Mouse (Mus musculus): ENCODE measurements around the gene Tcp11. TPM values are rescaled to one million over a fixed set of nuclear protein-coding genes. Genes with fewer than 3 reads are reported as not detected.

The Tcp11 gene
- polyA plus RNA-seq, 1 experiment from 2014 or later = 4.9 TPM

GRCm38 (mm10) chr17:28062710-28063109 is 17.7 kb downstream of the Tcp11 start:
- H3K4me3 ChIP-seq (ENCODE audit: low read length) = no peak overlapping the region
- H3K36me3 ChIP-seq (ENCODE audit: control insufficient read depth, insufficient read depth, low read length) = peaks cover 17% of the 10 kb centered on the region
- H3K4me2 ChIP-seq (replicated peaks; ENCODE audit: low read depth, low read length) = no peak overlapping the region
- no peaks in the 10 kb centered on the region for H3K27me3 ChIP-seq (ENCODE audit: control insufficient read depth, insufficient read depth, low read length)
- WGBS = 89% methylated on average over 7 of the region's 7 CpGs
- H3K9me3 ChIP-seq (ENCODE audit: control insufficient read depth, low read length) = no peaks in the 10 kb centered on the region
- H3K27ac ChIP-seq (ENCODE audit: low read depth, low read length) = no peak overlapping the region
- no peaks in the 10 kb centered on the region for H3K4me1 ChIP-seq (ENCODE audit: control insufficient read depth, insufficient read depth, low read length)
- H3K9ac ChIP-seq (ENCODE audit: low read depth, low read length) = no peak overlapping the region
- ATAC-seq (ENCODE audit: low FRiP score, low TSS enrichment) = no peak

- no peaks in the 10 kb centered on the region for H3K9me3 ChIP-seq (ENCODE audit: control insufficient read depth, low read length)
- no peaks in the 10 kb centered on the region for H3K4me1 ChIP-seq (ENCODE audit: control insufficient read depth, insufficient read depth, low read length)
- peaks cover 20% of the 10 kb centered on the region for H3K36me3 ChIP-seq (ENCODE audit: control insufficient read depth, insufficient read depth, low read length)
- no peak overlapping the region for H3K4me3 ChIP-seq (ENCODE audit: low read length)
- WGBS = 59% methylated on average over 7 of the region's 7 CpGs
- H3K27ac ChIP-seq (ENCODE audit: low read depth, low read length) = no peak overlapping the region
- no peaks in the 10 kb centered on the region for H3K27me3 ChIP-seq (ENCODE audit: control insufficient read depth, insufficient read depth, low read length)
- H3K4me2 ChIP-seq (replicated peaks; ENCODE audit: low read depth, low read length) = no peak overlapping the region
- ATAC-seq (ENCODE audit: low FRiP score, low TSS enrichment) = no peak
- no peak overlapping the region for H3K9ac ChIP-seq (ENCODE audit: low read depth, low read length)
These were observed 19.0 kb downstream of the Tcp11 start for GRCm38 (mm10) chr17:28061472-28061871.

GRCm38 (mm10) chr17:28060681-28061080 is 19.8 kb downstream of the Tcp11 start:
- H3K4me3 ChIP-seq (ENCODE audit: low read length) = no peak overlapping the region
- no peak overlapping the region for H3K4me2 ChIP-seq (replicated peaks; ENCODE audit: low read depth, low read length)
- no peak for ATAC-seq (ENCODE audit: low FRiP score, low TSS enrichment)
- H3K9ac ChIP-seq (ENCODE audit: low read depth, low read length) = no peak overlapping the region
- WGBS = 95% methylated on average over 11 of the region's 11 CpGs
- H3K36me3 ChIP-seq (ENCODE audit: control insufficient read depth, insufficient read depth, low read length) = peaks cover 21% of the 10 kb centered on the region
- H3K27ac ChIP-seq (ENCODE audit: low read depth, low read length) = no peak overlapping the region
- no peaks in the 10 kb centered on the region for H3K27me3 ChIP-seq (ENCODE audit: control insufficient read depth, insufficient read depth, low read length)
- H3K4me1 ChIP-seq (ENCODE audit: control insufficient read depth, insufficient read depth, low read length) = no peaks in the 10 kb centered on the region
- no peaks in the 10 kb centered on the region for H3K9me3 ChIP-seq (ENCODE audit: control insufficient read depth, low read length)

GRCm38 (mm10) chr17:28058346-28058745 is 22.1 kb downstream of the Tcp11 start:
- 80% methylated on average over 13 of the region's 13 CpGs for WGBS
- H3K27ac ChIP-seq (ENCODE audit: low read depth, low read length) = no peak overlapping the region
- H3K36me3 ChIP-seq (ENCODE audit: control insufficient read depth, insufficient read depth, low read length) = peaks cover 32% of the 10 kb centered on the region
- H3K4me3 ChIP-seq (ENCODE audit: low read length) = no peak overlapping the region
- no peaks in the 10 kb centered on the region for H3K9me3 ChIP-seq (ENCODE audit: control insufficient read depth, low read length)
- H3K4me2 ChIP-seq (replicated peaks; ENCODE audit: low read depth, low read length) = no peak overlapping the region
- no peak overlapping the region for H3K9ac ChIP-seq (ENCODE audit: low read depth, low read length)
- no peaks in the 10 kb centered on the region for H3K4me1 ChIP-seq (ENCODE audit: control insufficient read depth, insufficient read depth, low read length)
- no peak for ATAC-seq (ENCODE audit: low FRiP score, low TSS enrichment)
- no peaks in the 10 kb centered on the region for H3K27me3 ChIP-seq (ENCODE audit: control insufficient read depth, insufficient read depth, low read length)

- WGBS = 61% methylated on average over 21 of the region's 21 CpGs
- H3K9ac ChIP-seq (ENCODE audit: low read depth, low read length) = peak overlapping the region; percentile 34; the same call in 1 of the 2 replicates
- no peaks in the 10 kb centered on the region for H3K9me3 ChIP-seq (ENCODE audit: control insufficient read depth, low read length)
- H3K4me1 ChIP-seq (ENCODE audit: control insufficient read depth, insufficient read depth, low read length) = no peaks in the 10 kb centered on the region
- 0 out of 2 replicates have a peak overlapping the region, but pooled peaks have one; percentile 17 for H3K27ac ChIP-seq (ENCODE audit: low read depth, low read length)
- peaks cover 30% of the 10 kb centered on the region; the same call in 1 of the 2 replicates for H3K36me3 ChIP-seq (ENCODE audit: control insufficient read depth, insufficient read depth, low read length)
- no peak overlapping the region for H3K4me3 ChIP-seq (ENCODE audit: low read length)
- ATAC-seq (ENCODE audit: low FRiP score, low TSS enrichment) = no peak
- no peaks in the 10 kb centered on the region for H3K27me3 ChIP-seq (ENCODE audit: control insufficient read depth, insufficient read depth, low read length)
- no peak overlapping the region for H3K4me2 ChIP-seq (replicated peaks; ENCODE audit: low read depth, low read length)
These were observed 28.1 kb downstream of the Tcp11 start for GRCm38 (mm10) chr17:28052293-28052863.

GRCm38 (mm10) chr17:28050210-28050609 is 30.2 kb downstream of the Tcp11 start:
- H3K4me3 ChIP-seq (ENCODE audit: low read length) = no peak overlapping the region
- H3K4me2 ChIP-seq (replicated peaks; ENCODE audit: low read depth, low read length) = no peak overlapping the region
- no peaks in the 10 kb centered on the region for H3K9me3 ChIP-seq (ENCODE audit: control insufficient read depth, low read length)
- H3K27me3 ChIP-seq (ENCODE audit: control insufficient read depth, insufficient read depth, low read length) = no peaks in the 10 kb centered on the region
- H3K36me3 ChIP-seq (ENCODE audit: control insufficient read depth, insufficient read depth, low read length) = peaks cover 24% of the 10 kb centered on the region; the same call in 1 of the 2 replicates
- ATAC-seq (ENCODE audit: low FRiP score, low TSS enrichment) = no peak
- 93% methylated on average over 8 of the region's 8 CpGs for WGBS
- no peaks in the 10 kb centered on the region for H3K4me1 ChIP-seq (ENCODE audit: control insufficient read depth, insufficient read depth, low read length)
- H3K27ac ChIP-seq (ENCODE audit: low read depth, low read length) = no peak overlapping the region
- H3K9ac ChIP-seq (ENCODE audit: low read depth, low read length) = no peak overlapping the region

GRCm38 (mm10) chr17:28048425-28048824 is 32.0 kb downstream of the Tcp11 start:
- H3K27ac ChIP-seq (ENCODE audit: low read depth, low read length) = no peak overlapping the region
- no peaks in the 10 kb centered on the region for H3K27me3 ChIP-seq (ENCODE audit: control insufficient read depth, insufficient read depth, low read length)
- no peak overlapping the region for H3K4me2 ChIP-seq (replicated peaks; ENCODE audit: low read depth, low read length)
- no peaks in the 10 kb centered on the region for H3K4me1 ChIP-seq (ENCODE audit: control insufficient read depth, insufficient read depth, low read length)
- H3K9me3 ChIP-seq (ENCODE audit: control insufficient read depth, low read length) = no peaks in the 10 kb centered on the region
- WGBS = 50% methylated on average over 4 of the region's 4 CpGs
- no peak overlapping the region for H3K9ac ChIP-seq (ENCODE audit: low read depth, low read length)
- no peak overlapping the region for H3K4me3 ChIP-seq (ENCODE audit: low read length)
- H3K36me3 ChIP-seq (ENCODE audit: control insufficient read depth, insufficient read depth, low read length) = peaks cover 18% of the 10 kb centered on the region; the same call in 1 of the 2 replicates
- ATAC-seq (ENCODE audit: low FRiP score, low TSS enrichment) = peak; percentile 58; the same call in 1 of the 2 replicates

GRCm38 (mm10) chr17:28047520-28047919 is 32.9 kb downstream of the Tcp11 start:
- Histone ChIP-seq H3K4me1 (ENCODE audit: control insufficient read depth, insufficient read depth, low read length) (no peaks in the 10 kb centered on the region), H3K27me3 (ENCODE audit: control insufficient read depth, insufficient read depth, low read length) (no peaks in the 10 kb centered on the region), H3K9me3 (ENCODE audit: control insufficient read depth, low read length) (no peaks in the 10 kb centered on the region), H3K4me2 (replicated peaks; ENCODE audit: low read depth, low read length) (no peak overlapping the region), H3K36me3 (ENCODE audit: control insufficient read depth, insufficient read depth, low read length) (peaks cover 16% of the 10 kb centered on the region; the same call in 1 of the 2 replicates), H3K27ac (ENCODE audit: low read depth, low read length) (no peak overlapping the region), H3K4me3 (ENCODE audit: low read length) (no peak overlapping the region), H3K9ac (ENCODE audit: low read depth, low read length) (no peak overlapping the region)
- no peak for ATAC-seq (ENCODE audit: low FRiP score, low TSS enrichment)
- 79% methylated on average over 5 of the region's 5 CpGs for WGBS

- Histone ChIP-seq H3K4me2 (replicated peaks; ENCODE audit: low read depth, low read length) (no peak overlapping the region), H3K36me3 (ENCODE audit: control insufficient read depth, insufficient read depth, low read length) (peaks cover 13% of the 10 kb centered on the region; the same call in 1 of the 2 replicates), H3K4me3 (ENCODE audit: low read length) (no peak overlapping the region), H3K27me3 (ENCODE audit: control insufficient read depth, insufficient read depth, low read length) (no peaks in the 10 kb centered on the region), H3K27ac (ENCODE audit: low read depth, low read length) (no peak overlapping the region), H3K4me1 (ENCODE audit: control insufficient read depth, insufficient read depth, low read length) (no peaks in the 10 kb centered on the region), H3K9me3 (ENCODE audit: control insufficient read depth, low read length) (no peaks in the 10 kb centered on the region), H3K9ac (ENCODE audit: low read depth, low read length) (no peak overlapping the region)
- 95% methylated on average over 5 of the region's 5 CpGs for WGBS
- ATAC-seq (ENCODE audit: low FRiP score, low TSS enrichment) = no peak
These were observed 33.4 kb downstream of the Tcp11 start for GRCm38 (mm10) chr17:28047017-28047416.

All from kidney, embryonic 14.5 days (tissue).